Mouse (Mus musculus): Measurements from ENCODE around the gene Dennd2c. TPM values are rescaled to one million over a fixed set of nuclear protein-coding genes. Genes with fewer than 3 reads are reported as not detected.

The Dennd2c gene
- total and polyA plus RNA-seq, 2 experiments, result 0.09 to 0.55 TPM

GRCm38 (mm10) chr3:103159232-103159900, 57.0 kb downstream of the Dennd2c start:
- Histone ChIP-seq H3K36me3 (ENCODE audit: control insufficient read depth, insufficient read depth, low read length) (no peaks in the 10 kb centered on the region), H3K4me3 (ENCODE audit: insufficient read depth, low read depth, low read length) (no peak overlapping the region), H3K4me1 (ENCODE audit: control insufficient read depth, insufficient read depth, low read length) (no peaks in the 10 kb centered on the region), H3K79me2 (ENCODE audit: control insufficient read depth, insufficient read depth, low read length) (no peaks in the 10 kb centered on the region), H3K27me3 (ENCODE audit: control insufficient read depth, insufficient read depth, low read length) (no peaks in the 10 kb centered on the region), H3K27ac (replicated peaks; ENCODE audit: insufficient read depth, low read depth, low read length) (no peak overlapping the region), H3K9ac (ENCODE audit: low read depth, low read length) (no peak overlapping the region)
- TF ChIP-seq CTCF (IDR thresholded peaks at IDR 0.05; ENCODE audit: low read depth, low read length) (no peak), POLR2A (IDR thresholded peaks at IDR 0.05; ENCODE audit: extremely low read depth, insufficient read depth, low read length) (no peak)
- DNase-seq (ENCODE audit: extremely low read depth, low read depth, low spot score), result no peak
- WGBS, result 44% methylated on average over 3 of the region's 3 CpGs

GRCm38 (mm10) chr3:103169771-103170170, 67.4 kb downstream of the Dennd2c start:
- Histone ChIP-seq H3K4me3 (ENCODE audit: insufficient read depth, low read depth, low read length) (no peak overlapping the region), H3K4me1 (ENCODE audit: control insufficient read depth, insufficient read depth, low read length) (peaks cover 5% of the 10 kb centered on the region), H3K27me3 (ENCODE audit: control insufficient read depth, insufficient read depth, low read length) (no peaks in the 10 kb centered on the region), H3K27ac (replicated peaks; ENCODE audit: insufficient read depth, low read depth, low read length) (no peak overlapping the region), H3K36me3 (ENCODE audit: control insufficient read depth, insufficient read depth, low read length) (peaks cover 7% of the 10 kb centered on the region), H3K79me2 (ENCODE audit: control insufficient read depth, insufficient read depth, low read length) (no peaks in the 10 kb centered on the region; the same call in 1 of the 2 replicates), H3K9ac (ENCODE audit: low read depth, low read length) (no peak overlapping the region)
- TF ChIP-seq POLR2A (IDR thresholded peaks at IDR 0.05; ENCODE audit: extremely low read depth, insufficient read depth, low read length) (no peak), CTCF (IDR thresholded peaks at IDR 0.05; ENCODE audit: low read depth, low read length) (peak; percentile 45)
- WGBS, result 12% methylated on average over 4 of the region's 4 CpGs
- peak; percentile 73 for DNase-seq (ENCODE audit: extremely low read depth, low read depth, low spot score)

- H3K36me3 ChIP-seq (ENCODE audit: control insufficient read depth, insufficient read depth, low read length), result peaks cover 17% of the 10 kb centered on the region
- DNase-seq (ENCODE audit: extremely low read depth, low read depth, low spot score), result peak; percentile 82
- H3K9ac ChIP-seq (ENCODE audit: low read depth, low read length), result peak within 1 kb of the TSS; percentile 74
- under 1% methylated on average over 56 of the region's 56 CpGs for WGBS
- peak within 1 kb of the TSS; percentile 63 for H3K4me3 ChIP-seq (ENCODE audit: insufficient read depth, low read depth, low read length)
- no peaks in the 10 kb centered on the region for H3K27me3 ChIP-seq (ENCODE audit: control insufficient read depth, insufficient read depth, low read length)
- H3K27ac ChIP-seq (replicated peaks; ENCODE audit: insufficient read depth, low read depth, low read length), result peak within 1 kb of the TSS; percentile 27; the same call in 1 of the 2 replicates
- H3K4me1 ChIP-seq (ENCODE audit: control insufficient read depth, insufficient read depth, low read length), result peaks cover 5% of the 10 kb centered on the region
- no peaks in the 10 kb centered on the region; the same call in 1 of the 2 replicates for H3K79me2 ChIP-seq (ENCODE audit: control insufficient read depth, insufficient read depth, low read length)
- no peak for TF ChIP-seq CTCF (IDR thresholded peaks at IDR 0.05; ENCODE audit: low read depth, low read length)
- peak; percentile 87 for TF ChIP-seq POLR2A (IDR thresholded peaks at IDR 0.05; ENCODE audit: extremely low read depth, insufficient read depth, low read length)
Observed at GRCm38 (mm10) chr3:103171505-103172267, 69.3 kb downstream of the Dennd2c start, which contains the start of gene Bcas2. Gene Bcas2 (plus strand): TSS chr3:103171655.

GRCm38 (mm10) chr3:103172615-103173014, 70.2 kb downstream of the Dennd2c start:
- Histone ChIP-seq H3K27me3 (ENCODE audit: control insufficient read depth, insufficient read depth, low read length) (no peaks in the 10 kb centered on the region), H3K27ac (replicated peaks; ENCODE audit: insufficient read depth, low read depth, low read length) (no peak overlapping the region), H3K4me1 (ENCODE audit: control insufficient read depth, insufficient read depth, low read length) (peaks cover 5% of the 10 kb centered on the region), H3K4me3 (ENCODE audit: insufficient read depth, low read depth, low read length) (peak overlapping the region; percentile 35; the same call in 1 of the 2 replicates), H3K9ac (ENCODE audit: low read depth, low read length) (peak overlapping the region; percentile 28; the same call in 1 of the 2 replicates), H3K36me3 (ENCODE audit: control insufficient read depth, insufficient read depth, low read length) (peaks cover 25% of the 10 kb centered on the region), H3K79me2 (ENCODE audit: control insufficient read depth, insufficient read depth, low read length) (no peaks in the 10 kb centered on the region; the same call in 1 of the 2 replicates)
- TF ChIP-seq POLR2A (IDR thresholded peaks at IDR 0.05; ENCODE audit: extremely low read depth, insufficient read depth, low read length) (no peak), CTCF (IDR thresholded peaks at IDR 0.05; ENCODE audit: low read depth, low read length) (no peak)
- 10% methylated on average over 5 of the region's 5 CpGs for WGBS
- DNase-seq (ENCODE audit: extremely low read depth, low read depth, low spot score), result peak; percentile 30

GRCm38 (mm10) chr3:103176740-103177139, 74.3 kb downstream of the Dennd2c start:
- Histone ChIP-seq H3K36me3 (ENCODE audit: control insufficient read depth, insufficient read depth, low read length) (peaks cover 36% of the 10 kb centered on the region), H3K27ac (replicated peaks; ENCODE audit: insufficient read depth, low read depth, low read length) (no peak overlapping the region)
- WGBS, result 91% methylated on average over 4 of the region's 4 CpGs

More at GRCm38 (mm10) chr3:103176740-103177139, 74.3 kb downstream of the Dennd2c start:
- Histone ChIP-seq H3K4me3 (ENCODE audit: insufficient read depth, low read depth, low read length) (no peak overlapping the region), H3K79me2 (ENCODE audit: control insufficient read depth, insufficient read depth, low read length) (no peaks in the 10 kb centered on the region; the same call in 1 of the 2 replicates), H3K27me3 (ENCODE audit: control insufficient read depth, insufficient read depth, low read length) (no peaks in the 10 kb centered on the region), H3K9ac (ENCODE audit: low read depth, low read length) (no peak overlapping the region), H3K4me1 (ENCODE audit: control insufficient read depth, insufficient read depth, low read length) (peaks cover 5% of the 10 kb centered on the region)
- no peak for DNase-seq (ENCODE audit: extremely low read depth, low read depth, low spot score)
- TF ChIP-seq POLR2A (IDR thresholded peaks at IDR 0.05; ENCODE audit: extremely low read depth, insufficient read depth, low read length), result no peak
- no peak for TF ChIP-seq CTCF (IDR thresholded peaks at IDR 0.05; ENCODE audit: low read depth, low read length)

All from liver, adult 2 months (tissue).